Mouse (Mus musculus) embryo, embryonic 11 days (tissue): Measurements from ENCODE around the gene Atp1a1.

Experiments
- DNase-seq: peaks from one replicate; pipeline ENCODE4 v3.0.0-alpha.2; 2015

Atp1a1 gene

DNA sequence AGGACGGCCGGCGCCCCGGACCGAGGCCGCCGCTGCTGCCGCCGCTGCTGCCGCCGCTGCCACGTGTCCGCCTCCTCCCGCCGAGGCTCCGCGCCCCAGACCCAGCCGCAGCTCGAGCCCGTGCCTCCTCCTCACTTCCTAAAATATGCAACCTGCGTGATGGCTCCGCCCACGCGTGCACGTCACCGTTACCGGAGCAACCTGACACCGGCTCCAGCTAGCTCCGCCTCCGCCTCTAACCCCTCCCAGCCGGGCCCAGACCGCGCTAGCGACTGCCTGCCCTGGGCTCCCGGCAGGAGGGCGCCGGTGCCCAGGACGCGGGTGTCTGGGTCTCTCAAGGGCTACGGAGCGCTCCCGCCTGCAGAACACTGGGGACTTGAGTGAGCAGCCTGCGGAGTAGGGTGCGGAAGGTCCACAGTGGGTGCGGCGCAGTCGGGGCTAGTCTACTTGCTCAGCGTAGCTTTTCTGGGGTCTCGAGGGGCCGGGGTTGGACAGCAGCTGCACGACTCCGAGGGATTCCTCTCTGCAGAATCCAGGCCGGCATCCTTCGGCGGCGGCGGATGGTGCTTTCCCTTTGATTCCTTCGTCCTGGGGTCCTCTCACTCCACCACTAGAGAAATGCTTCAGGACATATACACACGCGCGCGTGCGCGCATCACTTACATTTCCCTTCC, at the start of gene Atp1a1:
Gene Atp1a1, minus strand, starts transcription at position 135 of the 674 bp plus-strand sequence.
- DNase-seq: peak; percentile 99

DNA sequence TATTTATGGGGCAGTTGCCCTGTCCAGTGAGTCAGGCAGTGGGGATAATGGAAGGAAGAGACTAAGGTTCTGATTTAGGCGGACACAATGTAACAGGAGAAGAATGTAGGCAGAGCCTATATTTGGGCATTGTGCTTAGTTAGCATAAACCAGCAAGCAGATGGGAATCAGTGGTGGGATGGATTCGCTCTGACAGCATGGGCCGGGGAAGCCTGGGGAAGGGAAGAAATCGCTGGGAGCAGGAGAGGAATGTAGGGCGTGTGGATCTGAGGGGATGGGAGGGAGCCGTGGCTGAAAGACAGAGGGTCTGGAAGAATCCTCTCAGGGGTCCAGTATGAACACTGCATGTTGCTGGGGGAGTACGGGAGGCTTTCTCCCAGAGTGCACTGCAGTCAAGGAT, 49.0 kb upstream of the Atp1a1 start:
- peak; percentile 16 for DNase-seq

DNA sequence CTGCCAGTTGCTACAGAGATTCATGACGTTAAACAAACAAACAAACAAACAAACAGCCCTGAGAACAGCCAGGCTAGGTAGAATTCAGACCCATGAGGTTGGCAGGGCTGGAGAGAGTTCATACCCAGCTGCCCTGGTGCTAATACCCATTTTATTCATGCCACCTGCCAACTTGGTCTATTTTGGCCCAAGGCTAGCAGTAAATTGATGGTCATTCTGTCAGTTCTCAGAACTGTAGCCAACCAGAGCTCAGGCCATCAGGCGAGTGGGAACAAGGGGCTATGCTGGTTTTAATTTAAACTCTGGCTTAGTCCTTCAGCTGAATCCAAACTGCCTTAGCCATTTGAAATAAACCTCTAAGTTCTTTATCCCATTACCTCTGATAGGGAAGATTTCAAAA, 48.5 kb upstream of the Atp1a1 start:
- no peak for DNase-seq

DNA sequence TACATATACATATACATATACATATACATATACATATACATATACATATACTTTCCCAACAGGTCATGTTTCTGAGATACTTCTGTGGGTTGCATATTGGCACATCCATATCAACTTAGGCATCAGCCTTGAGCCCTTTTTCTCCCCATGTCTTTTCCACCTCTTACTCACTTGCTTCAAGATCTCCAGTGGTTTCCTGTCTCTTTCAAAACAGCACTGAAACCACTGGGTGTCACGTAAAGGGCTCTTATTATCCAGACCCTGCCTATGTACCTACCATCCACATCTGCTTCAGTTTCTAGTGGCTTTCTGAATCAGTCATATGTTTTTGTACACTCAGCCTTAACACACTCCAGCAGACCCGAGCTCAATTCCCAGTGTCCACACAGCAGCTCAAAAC, 45.8 kb upstream of the Atp1a1 start:
- no peak for DNase-seq

DNA sequence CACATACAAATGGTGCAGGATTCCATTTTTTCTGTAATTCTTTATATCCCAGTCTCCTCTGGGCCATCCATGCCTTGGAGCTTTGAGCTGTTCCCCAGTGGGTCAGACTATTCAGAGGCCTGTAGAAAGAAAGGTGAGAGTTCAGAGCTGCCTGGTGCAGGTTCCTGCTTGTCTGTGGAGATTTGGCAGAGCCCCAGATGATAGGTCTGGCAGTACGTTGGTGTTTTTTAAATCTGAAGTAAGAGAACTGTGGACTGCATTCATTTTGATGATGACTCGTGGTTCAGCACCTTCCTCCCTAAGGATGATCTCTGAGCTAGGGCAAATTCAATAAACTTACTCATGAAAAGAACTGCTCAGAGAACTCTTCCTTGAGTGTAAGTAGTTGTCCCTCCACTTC, 44.8 kb upstream of the Atp1a1 start:
- DNase-seq: no peak

DNA sequence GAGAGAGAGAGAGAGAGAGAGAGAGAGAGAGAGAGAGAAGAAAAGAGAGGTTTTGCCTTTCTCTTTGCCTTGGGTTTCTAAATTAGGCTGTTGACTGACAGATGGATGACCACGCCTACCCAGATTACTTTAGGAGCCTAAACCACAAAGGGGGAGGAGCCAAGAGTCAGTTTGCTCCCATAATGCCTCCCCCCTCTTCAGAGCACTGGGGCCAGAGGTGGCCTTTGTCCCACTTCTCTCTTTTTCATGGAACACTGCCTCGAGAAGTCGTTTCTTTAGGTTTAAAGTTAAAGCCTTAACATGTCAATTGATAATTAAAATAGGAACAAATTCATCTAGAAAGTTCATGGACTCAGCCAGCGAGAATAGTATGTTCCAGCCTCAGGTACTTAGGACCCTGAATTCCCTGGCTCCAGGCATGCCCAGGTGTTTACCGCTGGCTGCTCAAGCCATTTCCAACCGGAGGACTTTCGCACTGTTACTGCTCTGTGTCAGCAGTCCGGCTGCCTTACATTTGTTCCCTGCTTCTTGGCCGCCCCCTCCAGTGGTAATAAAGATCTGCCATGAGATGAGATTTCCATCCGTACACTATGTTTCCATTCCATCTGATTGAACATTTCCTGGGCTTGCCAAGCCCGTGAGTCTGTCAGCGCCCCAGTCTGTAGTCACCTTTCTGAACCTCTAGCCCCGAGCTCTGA, 43.8 kb upstream of the Atp1a1 start:
- peak; percentile 35 for DNase-seq

DNA sequence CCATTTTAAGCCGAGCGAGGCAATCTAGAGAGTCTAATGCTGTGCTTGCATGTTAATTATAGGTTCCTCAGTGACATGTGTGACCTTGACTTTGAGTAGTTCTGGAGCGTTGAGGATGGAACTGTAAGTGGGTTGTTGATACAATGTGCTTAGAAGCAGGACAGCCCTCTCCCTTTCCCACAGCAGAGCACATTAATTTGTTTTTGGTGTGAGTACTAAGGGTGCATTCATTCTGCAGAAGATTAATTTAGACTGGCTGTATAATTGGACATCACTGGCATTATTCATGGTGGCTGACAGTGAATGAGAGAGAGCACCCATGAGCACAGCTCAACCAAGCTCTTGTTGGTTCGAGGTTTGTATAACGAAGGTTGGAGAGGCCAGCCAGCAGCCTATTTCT, 42.3 kb upstream of the Atp1a1 start:
- DNase-seq: no peak

DNA sequence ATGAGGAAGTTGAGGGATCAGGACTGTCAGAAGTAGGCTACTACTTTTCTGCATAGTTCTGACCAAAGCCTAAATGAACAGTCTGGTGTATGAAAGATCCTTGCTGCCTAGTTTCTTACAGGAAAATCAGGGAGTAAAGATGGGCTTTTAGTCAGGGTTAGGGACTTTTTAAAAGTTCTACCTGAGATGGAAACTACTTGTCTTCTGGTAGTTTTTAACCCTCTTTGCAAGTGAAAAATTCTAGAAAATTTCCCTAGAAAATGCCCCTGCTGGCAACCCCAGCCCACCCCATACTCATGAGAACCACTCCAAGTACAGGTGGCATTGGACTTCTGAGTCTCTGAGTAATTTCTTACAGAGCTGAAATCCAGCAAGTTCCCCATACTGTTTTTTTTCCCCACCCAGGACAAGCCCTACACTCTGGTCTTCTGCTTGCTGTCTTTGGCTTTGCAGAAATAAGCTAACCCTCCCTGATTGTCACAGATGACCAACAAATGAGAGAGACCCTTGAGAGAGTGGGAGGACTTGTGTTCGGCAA, 41.2 kb upstream of the Atp1a1 start:
- no peak for DNase-seq

DNA sequence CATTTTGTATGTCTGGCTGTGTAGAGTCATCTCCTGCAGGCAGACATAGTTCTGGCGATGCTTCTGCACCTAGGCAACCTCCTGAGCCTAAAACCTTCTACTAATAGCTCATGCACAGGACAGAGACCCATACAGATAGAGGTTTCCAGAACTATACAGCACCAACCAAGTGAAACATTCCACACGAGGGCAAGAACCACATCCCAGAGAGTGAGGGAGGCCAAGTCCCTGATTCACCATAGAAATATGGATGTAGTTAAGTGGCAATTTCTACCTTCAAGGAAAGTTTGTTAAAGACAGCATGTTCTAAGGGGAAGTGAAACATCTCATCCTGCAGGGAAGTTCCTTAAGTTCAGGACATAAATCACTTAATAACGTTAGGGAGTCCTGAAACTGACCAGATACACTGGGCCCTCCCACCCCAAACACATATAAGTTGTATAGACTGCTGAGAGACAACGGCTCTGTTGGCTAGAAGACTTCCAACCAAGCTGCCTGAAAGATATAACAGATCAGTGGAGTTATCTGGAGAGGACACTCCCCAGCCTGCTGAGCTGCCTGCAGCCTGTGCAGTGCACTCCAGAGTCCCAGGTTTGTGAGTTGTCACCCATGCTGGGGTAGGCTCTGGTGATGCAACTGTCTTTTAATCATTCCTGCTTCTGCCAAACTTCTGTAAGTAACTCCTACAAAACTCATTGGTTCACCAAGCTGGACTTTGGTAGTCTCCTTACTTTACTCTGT, 39.7 kb upstream of the Atp1a1 start:
- DNase-seq: no peak

DNA sequence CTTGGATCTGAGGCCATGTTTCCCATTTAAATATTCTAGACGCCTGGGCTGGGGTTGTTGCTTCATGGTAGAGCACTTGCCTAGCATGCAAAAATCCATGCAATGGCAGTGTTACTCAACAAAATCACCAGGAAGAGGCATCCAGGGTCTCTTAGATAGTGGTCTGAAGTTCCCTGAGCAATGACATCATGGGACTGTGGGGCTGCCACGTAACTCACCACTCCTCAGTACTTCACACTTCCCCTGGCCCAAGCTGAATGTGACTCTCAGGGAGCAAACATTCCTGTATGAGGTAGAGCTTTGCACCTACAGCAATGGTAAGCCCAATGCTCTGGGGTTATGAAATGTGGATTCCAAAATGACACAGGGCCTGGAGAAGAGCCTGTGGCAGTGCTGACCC, 38.8 kb upstream of the Atp1a1 start:
- DNase-seq: no peak

DNA sequence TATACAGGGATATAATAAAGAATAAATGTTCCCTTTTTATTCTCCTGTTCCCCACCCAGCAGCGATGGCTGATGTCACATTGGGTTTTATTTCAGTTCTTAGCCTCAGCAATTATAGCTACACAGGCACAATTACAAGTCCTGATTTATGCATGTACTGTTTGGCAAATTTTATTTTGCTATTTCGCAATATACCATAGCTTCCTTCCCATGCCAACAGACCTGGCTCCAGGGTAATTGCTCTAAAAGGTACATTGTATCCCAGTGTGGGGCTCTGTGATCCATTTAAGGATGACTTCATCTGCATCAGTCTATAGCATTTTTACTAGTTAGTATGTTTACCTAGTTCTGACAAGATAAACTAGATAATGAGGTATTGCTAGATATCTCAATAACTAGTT, 33.7 kb upstream of the Atp1a1 start:
- DNase-seq: no peak

DNA sequence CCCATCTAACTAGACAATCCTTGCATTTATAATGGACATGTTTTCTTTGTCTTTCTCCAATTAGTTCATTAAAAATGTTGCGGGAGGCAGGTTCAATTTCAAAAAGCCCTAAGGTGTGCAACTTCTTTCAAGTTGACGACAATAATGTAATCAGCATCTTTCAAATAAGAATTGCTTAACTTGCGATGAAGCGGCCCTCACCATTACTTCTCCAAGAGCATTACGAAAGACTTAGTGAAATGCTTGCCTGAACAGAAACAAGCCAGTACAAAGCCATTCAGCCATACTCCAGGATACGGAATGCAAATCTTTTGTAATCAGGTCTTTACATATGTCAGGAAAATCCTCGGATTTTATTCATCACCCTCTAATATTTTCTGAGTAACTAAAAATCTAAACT, 32.0 kb upstream of the Atp1a1 start:
- DNase-seq: no peak

DNA sequence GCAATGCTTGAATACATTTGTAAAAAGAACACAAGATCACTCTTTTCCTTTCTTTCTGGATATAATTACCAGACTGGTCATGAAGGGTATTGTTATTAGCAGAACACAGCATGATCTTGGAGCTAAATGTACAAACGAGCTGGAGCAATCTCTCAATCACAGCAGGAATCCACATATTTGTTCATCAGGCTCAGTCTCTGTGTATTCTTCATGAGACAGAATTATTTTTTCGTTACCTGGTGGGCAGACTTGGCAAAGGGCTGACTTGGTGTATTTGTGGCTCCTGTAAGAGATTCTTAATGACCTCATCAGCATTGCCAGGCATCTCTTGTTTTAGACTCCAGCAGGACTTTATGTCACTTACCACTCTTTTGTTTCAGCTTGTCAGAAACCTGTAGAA, 31.6 kb upstream of the Atp1a1 start:
- DNase-seq: no peak

DNA sequence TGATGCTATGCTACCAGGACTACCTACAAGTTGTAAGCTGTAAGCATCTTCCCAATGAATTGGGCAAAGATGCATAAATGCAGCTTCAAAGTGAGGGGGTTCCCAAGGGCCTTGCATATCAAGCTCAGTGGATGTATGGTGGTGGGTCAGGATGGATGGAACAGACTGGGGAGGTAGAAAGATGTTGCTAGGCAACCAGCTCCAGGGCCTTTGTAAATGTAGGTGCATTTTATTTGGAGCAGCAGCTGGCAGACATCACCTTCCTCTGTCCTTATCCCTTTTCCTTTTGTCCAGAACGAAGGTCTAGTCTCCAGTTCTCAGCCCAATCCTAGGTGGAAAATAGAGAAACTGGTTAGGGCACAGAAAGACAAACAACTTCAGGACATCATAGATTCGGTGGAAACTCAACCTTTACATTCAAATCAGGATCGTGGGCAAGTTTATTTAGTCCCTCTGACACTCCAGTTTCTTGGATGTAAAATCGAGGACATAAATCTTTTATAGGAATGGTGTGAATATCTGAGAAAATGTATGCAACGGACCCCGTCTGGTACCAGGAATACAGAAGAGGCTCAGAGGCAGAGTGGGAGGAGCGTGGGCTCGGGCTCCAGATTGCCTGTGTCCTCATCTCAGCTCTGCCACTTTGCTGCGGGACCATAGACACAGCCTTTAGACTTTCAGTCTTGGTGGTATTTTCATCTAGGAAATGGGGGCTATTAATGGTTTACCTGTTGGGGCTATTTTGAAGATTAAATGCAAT, 29.8 kb upstream of the Atp1a1 start:
- DNase-seq: no peak

DNA sequence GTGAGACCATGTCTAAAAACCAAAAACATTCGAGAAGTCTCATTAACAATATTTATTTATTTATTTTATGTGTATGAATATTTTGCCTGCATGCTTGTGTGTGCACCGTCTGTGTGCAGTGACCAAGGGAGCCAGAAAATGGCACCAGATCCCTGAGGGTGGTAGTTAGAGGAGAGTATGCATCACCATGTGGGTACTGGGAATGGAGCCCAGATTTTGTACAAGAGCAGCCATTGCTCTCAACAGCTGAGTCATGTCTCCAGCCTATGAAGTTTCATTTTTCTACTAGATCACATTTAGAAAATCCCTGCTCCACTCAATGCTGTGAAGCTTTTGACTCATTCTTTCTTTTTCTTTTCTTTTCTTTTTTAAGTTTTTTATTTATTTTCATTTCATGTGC, 23.8 kb upstream of the Atp1a1 start:
- DNase-seq: no peak

DNA sequence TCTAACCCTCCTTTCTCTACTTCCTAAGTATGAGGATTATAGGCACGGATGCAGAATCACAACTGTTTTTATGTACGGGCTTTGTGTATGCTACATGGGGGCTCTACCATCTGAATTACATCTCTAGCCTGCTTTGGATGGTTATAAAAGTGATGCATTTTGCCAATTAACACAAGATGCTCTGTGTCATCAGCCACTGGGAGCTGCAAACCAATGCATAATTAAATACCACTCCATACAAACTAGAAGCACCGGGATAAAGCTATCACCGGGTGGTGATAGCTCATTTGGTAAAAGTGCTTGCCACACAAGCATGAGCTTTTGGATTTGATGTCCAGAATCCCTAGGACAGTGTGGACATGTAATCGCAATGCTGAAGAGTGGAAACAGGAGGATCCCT, 19.8 kb upstream of the Atp1a1 start:
- no peak for DNase-seq

DNA sequence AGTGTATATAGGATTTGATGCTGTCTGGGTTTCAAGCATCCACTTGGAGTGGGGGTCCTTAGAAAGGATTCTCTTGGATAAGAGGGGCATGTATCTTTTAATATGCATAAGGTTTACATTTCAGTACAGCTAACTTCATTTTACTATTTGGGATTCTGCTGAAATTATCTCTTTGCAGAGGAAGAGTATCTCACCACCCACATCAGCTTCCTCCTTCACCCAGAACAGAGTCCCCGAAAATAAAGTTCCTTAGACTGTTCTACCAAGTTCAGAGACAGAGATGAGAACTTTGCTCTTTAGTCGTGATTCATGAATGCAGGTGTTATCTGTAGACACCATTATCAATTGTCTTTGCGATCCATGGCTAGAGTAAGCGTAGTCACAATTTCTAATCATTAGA, 14.5 kb upstream of the Atp1a1 start:
- no peak for DNase-seq

DNA sequence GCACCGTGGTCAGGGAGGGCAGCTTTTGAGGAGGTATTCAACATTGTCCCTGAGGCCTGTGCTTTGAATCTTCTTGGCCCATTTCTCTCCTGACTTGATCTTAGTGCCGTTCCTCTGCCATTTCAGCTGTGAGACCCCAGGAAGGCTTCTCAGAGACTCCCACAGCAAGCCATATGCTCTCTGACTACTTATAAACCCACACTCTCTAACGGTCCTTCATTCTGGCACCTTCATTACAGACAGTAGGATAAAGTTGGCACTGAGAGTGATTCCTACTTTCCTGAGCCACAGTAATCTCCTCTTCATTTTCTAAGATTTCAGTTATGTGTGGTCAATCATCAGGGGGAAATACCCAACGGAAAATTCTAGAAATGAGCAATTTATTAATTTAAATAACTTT, 14.0 kb upstream of the Atp1a1 start:
- DNase-seq: no peak

DNA sequence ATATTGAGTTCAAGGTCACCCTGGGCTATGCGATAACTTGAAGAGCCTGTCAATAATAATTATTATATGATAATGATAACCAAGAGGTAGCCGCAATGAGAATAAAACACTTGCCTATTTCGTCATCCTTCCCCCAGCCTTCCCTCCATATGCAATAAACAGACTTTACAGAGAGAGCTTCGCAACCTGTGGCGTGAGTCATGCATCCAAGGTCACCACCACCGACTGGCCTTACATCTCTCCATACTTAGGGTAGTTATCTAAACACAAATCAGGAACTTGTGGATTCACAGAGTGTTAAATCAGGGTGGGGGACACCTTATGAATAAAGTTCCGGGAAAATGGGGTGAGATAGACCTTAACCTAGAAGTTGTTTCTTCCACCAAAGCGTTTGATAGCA, 13.0 kb upstream of the Atp1a1 start:
- no peak for DNase-seq

DNA sequence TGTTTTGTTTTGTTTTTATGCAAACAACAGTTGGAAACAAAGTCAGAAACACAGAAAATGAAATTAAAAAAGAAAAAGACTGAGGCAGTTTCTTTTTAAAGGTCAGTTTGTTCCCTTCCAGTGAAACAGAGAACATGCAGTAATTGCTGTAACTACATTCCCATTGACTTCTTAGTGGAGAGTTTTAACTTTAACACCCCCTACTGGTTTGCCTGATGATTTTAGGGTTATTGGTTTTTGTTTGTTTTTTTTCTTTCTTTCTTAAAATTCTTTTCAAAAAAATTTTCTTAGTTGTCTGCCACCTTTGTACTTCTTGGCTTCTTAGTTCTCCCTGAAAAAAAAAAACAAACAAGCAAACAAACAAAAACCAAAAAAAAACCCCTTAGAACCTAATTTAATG, 12.5 kb upstream of the Atp1a1 start:
- DNase-seq: no peak

DNA sequence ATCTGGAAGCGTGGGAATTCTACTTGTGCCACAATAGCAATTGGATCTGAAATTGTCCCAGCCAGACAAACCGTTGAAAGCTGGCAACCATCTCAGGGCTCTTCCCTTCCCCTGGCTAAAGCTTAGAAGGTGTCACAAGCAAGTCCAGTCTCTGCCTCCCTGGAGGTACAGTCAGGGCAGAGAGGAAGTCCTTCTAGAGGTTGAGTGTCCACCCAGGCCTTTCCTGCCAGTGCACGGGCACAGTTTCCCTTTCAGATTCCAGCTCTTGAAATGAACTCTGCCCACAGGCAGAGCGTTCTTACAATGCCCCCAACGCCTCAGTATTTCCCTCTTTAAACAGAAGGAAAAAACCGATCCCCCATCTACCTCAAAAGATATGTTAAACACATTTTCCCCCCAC, 11.4 kb upstream of the Atp1a1 start:
- no peak for DNase-seq

DNA sequence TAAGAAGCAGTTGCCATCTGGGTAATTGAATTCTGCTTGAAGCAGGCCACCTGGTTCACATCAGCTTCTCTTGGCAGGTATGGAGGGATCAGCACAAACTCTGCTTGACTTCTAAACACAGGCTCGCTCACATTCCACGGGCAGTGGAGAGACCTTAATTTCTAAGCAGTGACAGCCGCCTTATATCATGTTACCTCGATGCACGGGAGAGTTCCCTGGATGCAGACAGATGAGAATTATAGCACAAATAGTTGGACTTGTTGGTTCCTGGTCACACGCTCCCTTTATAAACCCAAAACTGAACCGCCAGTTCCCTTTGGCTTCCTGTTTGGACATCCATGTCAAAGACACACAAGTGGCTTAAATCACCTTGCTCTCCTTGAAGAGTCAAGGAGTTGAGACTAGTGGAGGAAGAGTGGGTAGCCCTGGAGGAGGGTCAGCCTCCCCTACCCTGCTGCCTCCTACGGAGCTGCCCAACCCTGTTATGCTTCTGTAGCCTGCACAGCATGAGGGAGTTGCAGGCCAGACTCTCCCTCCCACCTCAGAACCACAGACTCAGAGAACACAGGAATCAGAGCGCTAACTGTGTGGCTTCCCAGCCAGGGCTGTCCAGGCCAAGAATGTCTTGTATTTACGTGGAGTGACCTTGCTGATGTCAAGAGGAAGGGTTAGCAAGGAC, 7.5 kb upstream of the Atp1a1 start:
- peak; percentile 73 for DNase-seq
